Mouse (Mus musculus): Measurements from ENCODE around the gene Crybb2.
"Not testable (repeated sequence)": the region's sequence is repeated elsewhere in the genome, so short reads cannot be mapped to it uniquely, and the experiment has no call there.

Gene Crybb2

DNA sequence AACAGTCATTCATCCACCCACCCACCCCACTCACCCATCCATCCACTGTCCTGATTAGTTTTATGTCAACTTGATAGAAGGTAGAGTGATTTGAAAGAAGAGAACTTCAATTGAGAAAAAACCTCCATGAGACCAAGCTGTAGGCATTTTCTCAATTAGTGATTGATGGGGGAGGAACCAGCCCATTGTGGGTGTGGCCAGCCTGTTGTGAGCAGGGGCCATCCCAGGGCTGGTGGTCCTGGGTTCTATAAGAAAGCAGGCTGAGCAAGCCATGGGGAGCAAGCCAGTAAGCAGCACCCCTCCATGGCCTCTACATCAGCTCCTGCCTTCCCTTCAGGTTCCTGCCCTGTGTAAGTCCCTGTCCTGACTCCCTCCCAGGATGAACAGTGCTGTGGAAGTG, at the start of gene Crybb2:
Gene Crybb2, minus strand, starts transcription at position 101 of the 400 bp plus-strand sequence.
- DNase-seq, result no peak

DNA sequence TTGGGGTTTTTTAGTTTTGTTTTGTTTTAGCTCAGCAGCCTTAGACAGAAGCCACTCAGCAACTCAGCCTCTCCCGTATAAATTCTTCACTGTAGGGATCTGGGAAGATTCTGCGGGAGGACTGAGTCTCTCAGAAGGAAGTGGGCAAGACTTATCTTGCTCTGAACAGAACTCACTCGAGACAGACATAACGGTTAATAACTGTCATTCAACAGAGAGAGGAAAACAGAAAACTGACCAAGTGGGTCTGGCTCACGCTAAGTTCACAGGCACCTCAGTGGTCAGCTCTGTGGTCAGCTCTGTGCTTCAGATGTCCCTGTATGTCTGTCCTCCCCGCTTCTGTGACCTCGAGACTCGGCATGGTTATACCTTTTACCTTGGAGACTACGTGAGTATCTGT, 49.4 kb upstream of the Crybb2 start:
- DNase-seq, result no peak

DNA sequence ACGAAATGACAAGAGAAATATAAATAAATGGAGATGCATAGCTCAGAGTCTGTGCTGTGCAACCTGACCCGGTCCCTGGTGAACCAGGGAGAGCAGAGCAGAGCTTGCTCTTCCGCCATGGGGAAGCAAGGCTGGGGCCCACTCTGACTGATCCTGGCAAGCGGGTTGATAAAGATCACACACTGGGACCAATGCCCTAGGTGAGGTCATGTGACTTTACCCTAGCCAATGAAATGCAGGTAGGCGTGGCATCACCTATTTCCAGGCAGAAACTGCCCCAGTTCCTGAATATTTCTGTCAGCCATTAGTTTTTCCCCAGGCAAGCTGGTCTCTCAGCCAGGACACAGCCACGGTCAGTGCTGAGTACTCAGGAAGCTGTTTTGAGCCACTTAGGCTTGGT, 48.8 kb upstream of the Crybb2 start:
- DNase-seq, result no peak

DNA sequence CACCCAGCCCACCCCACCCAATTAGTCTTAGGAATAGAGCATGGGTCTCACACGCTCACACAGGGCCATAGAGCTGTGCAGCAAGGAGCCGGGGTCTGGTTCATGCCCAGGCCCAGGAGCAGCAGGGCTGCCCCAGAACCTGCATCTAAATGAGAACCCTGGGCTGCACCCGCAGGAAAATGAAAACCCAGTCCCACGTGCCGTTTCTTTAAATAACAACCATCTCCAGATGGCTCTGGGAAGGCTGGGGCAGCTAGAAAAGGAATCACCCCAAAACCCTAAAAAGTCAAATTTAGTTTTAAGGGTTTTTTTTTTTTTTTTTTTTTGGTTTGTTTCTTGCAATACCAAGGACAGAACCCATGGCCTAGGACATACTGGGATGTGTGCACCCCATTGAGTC, 47.4 kb upstream of the Crybb2 start:
- DNase-seq, result no peak

DNA sequence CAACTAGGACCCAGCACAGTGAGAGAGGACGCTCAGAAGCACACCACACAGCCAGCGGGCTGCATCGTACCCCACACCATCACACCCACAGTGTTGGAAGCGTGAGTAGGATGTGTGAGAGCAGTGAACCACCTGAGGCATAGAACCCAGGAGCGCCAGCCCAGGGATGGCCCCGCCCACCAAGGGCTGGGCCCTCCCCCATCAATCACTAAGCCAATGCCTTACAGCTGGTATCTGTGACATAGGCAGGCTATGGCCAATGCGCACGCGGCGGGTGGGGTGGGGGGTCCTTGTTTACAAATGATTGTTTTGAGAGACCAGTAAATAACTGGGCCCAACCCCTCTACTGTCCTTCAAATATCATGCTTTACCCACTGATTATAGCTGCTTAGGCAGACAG, 46.0 kb upstream of the Crybb2 start:
- no peak for DNase-seq

DNA sequence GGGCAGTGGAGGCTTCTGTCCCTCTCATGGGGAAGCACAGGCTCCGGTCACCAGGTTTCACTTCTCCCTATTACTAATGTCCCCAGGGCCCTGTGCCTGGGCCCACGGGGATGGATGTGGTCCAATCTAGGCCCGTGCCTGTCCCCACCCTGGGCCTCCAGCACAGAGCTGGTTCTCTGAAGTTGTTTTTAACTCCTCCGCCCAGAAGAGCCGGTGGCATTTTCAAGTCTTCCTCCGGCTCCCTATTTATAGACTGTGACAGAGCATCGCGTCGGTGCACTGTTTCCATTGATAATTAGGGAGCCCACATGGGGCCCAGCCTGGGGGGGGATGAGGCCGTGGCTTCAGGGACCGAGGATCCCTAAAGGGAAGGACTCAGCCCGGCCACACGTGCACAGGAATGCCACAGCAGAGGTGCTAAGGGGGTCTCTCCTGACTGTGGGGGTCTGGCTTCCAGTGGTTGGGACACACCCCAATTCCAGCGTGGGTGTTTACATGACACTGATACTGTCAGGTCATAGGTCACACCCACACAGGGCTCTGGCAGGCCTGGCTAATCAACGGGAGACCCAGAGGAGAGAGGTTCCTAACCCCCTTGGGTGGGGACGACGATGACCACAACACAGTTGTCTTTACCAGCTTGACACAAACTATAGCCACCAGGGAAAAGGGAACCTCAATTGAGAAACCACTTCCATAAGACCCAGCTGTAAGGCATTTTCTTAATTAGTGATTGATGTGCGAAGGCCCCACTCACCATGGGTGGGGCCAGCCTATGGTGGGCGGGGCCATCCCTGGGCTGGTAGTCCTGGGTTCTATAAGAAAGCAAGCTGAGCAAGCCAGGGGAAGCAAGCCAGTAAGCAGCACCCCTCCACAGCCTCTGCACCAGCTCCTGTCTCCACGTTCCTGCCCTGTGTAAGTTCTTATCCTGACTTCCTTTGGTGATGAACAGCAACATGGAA, 44.6 kb upstream of the Crybb2 start:
- DNase-seq, result no peak

DNA sequence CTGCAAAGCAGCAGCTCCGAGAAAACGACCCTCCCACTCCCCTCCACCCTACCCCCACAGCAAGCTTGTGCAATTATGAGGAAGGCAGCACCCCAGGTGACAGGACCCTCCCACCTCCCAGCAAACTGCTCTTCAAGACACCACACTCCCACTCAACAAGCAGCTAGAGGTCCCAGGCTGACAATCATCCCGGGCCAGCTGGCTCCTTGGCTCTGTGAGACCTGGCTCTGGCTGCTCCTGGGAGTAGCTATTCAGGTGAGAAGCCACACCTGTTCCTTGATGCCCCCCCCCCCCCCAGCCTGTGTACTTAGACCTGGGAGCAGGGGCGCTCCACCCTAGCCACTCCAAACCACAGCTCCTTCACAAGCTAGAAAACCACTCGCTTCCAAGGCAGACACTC, 43.2 kb upstream of the Crybb2 start:
- DNase-seq, result no peak

DNA sequence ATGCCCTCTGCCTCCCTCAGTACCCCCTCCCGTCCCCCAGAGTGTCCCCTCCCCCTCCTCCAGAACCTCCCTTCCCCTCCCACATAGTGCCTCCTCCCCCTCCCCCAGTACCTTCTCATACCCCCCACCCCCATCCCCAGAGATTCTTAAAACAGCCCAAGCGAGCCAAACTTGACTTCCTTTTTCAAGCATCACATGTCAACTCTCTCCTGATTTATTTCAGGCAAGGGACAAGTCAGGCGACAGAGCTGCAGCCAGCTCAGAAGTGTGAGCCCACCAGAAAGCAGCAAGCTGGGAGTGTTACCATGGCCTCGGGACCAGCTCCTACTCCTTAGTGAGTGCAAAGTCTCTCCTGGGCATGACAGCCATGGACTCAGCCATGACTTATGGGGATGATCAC, 41.4 kb upstream of the Crybb2 start:
- no peak for DNase-seq

DNA sequence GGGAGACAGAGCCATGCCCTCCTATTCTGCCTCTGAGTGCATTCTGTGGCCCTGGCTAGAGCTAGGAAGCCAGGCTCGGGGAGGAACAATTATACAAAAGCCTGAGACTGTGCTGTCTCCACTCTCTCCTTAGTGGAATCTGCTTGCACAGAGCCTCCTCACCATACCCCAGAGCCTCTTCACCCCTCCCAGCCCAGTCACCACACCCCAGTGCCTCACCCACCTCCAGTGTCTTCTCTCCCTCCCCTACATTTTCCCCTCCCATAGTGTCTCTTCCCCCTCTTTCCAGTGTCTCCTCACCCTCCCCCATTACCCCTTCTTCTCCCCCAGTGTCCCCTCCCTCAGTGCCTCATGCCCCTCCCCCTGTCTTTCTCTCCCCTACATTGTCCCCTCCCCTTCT, 41.0 kb upstream of the Crybb2 start:
- no peak for DNase-seq

DNA sequence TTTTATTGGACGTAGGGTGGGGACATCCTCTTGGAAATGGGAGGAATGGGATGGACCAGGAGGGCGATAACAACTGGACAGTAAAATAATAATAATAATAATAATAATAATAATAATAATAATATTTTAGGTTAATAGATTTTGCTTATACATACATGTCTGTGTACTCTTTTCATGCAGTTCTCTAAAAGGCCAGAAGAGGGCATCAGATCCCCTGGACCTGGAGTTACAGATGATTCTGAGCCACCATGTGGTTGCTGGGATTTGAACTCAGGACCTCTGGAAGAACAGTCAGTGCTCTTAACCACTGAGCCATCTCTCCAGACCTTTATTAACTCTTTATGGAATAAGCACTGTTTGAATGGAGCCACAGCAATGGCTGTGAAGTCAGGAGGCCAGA, 39.7 kb upstream of the Crybb2 start:
- DNase-seq, result not testable (repeated sequence)

DNA sequence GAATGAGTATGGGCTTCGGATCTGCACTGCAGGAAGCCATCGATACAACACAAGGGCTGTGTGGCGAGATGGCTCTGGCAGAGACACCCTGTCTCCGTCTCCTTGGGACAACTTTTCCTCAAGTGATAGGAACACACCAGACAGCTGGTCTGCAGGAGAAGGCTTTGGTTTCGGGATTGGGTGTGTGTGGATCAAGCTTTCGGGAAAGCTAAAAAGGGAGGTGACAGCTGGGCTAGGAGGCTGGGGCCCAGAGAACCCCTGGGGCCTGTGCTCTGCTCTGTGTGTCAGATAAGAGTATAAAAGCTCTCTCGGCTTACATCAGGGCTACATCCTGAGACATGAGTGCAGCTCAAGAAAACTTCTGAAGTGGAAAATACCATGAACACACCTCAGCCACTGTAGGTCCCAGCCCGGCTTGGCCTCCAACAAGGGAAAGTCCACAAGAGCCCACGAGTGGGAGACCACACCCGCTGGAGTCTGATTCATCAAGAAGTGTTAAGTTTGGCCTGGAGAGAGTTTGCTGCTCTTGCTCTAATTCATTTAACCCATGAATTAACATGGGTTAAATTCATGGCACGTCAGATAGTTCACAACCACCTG, 38.3 kb upstream of the Crybb2 start:
- no peak for DNase-seq

DNA sequence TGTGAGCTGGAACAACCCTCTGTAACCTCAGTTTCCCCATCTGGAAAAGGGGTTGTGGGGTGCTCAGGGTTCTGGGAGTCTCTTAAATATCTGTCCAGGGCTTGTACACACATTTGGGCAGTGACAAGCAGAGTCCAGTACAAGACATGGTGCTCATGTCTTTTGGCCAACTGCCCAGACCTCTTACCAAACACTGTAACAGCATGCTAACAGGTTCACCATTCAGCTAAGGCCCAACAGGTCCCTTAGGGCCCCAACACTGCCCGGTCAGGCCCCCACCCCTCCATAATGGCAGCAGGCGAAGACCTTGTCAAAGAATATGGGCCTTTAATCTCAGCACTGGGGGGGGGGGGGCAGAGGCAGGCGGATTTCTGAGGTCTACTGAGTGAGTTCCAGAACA, 37.8 kb upstream of the Crybb2 start:
- DNase-seq, result no peak

DNA sequence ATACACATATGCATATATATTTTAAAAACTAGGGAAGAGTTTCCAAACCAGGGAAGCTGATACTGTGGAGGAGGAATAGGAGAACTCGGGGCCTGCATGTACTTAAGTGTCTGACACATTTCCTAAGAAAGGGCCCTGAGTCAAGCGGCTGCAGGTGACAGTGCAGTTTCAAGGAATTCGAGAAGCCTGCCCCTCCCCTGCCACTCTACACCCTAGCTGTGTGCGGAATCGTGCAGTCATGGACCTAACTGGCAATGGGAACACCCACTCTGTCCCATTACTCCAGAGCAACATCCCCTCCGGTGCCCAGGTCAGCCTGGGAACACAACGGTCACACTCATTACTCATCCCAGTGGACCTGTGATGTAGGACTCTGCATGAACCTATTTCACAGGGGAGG, 36.7 kb upstream of the Crybb2 start:
- no peak for DNase-seq

DNA sequence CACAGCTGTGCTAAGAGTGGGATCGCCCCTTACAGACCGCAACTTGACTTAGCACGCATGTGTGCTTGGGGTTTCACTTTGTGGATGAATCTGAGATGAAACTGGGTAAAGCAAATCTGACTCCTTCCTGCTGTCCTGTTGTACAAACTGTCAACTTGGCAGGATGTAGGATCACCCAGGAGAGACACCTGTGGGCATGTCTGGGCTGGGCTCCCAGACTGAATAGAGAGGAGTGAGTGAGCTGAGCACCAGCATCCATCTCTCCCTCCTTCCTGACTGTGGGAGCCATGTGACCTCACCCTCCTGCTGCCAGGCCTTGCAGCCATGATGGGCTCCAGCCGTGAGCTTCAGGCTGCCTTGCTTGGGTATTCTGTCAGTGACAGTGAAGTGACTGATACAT, 35.6 kb upstream of the Crybb2 start:
- DNase-seq, result no peak

DNA sequence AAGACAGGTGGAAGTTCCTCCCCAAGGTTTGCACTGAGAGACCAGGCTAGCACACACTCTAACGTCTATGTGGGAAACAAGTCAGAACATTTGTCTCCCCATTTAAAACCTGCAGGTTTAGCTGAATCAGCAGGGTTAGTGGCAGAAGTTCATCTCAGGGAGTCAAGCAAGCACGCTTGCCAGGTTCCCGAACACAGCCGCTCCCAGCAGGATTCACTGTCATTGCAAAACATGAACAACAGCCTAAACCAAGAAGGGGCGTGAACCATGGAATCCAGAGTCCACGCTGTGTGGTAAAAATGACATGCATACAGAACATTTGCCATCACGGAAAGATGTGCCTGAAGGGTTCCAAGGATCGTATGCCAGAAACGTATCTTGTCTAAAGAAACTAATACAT, 35.1 kb upstream of the Crybb2 start:
- no peak for DNase-seq

DNA sequence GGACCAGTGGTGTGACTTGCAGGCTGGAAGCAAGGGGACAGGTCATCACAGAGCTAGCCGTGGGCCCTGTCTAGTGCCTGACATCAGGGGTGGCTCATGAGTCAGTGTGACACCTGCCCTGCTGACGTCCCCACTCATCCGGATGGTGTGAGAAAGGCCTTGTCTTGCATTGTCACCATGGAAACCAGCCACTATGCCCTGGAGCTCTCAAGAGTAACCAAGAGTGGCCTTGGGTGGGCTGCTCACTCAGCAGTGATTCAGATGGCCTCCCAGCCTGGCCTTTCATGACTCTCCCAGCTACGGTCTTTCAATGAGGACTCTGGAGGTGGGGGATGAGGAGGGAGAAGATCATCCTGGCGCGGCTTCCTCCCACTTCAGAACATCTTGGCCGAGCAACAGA, 32.5 kb upstream of the Crybb2 start:
- DNase-seq, result no peak

DNA sequence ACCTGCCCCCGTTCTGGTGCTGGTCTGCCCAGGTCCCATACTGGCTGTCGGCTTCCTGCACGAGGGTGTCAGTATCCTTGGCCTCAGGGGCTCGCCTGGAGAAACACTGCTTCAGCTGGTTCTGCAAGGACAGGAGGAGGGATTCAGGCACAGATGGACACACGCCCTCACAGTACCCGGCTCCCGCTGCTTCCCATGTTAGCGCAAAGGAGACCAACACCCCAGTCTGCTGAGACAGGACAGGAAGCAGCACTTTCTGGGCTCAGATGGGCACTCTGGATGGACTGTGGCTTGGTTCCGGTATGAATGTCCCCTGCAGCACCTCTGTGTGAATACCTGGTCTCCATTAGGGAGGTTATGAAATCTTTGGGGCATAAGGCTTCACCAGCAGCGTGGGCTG, 31.5 kb upstream of the Crybb2 start:
- DNase-seq, result no peak

DNA sequence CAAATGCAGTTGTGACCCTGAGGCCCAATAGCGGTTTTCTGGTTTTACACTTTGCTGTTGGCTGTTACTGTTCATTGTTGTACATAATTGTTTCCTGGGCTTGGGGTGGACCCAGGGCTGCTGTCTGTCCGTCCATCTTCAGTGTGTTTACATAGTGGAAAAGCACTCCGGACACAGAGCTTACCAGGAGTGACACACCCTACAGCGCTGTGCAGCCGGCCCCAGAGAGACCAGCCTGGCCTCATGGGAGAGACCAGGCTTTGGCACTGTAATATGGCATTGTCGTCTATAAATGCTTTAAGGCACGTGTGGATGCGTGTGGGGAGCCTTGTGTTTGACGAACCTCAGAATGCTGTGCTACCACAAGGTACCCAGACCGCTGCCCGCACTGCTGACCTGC, 30.5 kb upstream of the Crybb2 start:
- DNase-seq, result no peak

DNA sequence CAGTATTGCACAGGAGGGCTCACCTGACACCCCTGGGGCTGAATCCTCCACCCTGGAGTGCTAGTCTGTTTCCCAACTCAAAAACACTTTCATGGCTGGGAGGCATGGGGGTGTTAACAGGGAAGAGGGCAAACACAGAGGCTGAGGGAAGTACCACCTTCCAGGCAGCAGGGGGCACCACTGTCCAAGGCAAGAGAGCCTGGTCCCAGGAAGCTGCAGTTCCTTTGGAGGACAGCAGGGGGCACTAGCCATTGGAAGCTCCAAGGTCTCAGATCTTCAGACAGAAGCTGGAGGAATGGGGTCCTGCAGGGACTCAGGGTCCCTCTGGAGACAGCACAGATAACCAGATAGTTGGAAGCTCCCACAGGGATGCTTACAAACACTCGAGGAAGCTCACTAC, 29.6 kb upstream of the Crybb2 start:
- DNase-seq, result peak; percentile 85 to 91

DNA sequence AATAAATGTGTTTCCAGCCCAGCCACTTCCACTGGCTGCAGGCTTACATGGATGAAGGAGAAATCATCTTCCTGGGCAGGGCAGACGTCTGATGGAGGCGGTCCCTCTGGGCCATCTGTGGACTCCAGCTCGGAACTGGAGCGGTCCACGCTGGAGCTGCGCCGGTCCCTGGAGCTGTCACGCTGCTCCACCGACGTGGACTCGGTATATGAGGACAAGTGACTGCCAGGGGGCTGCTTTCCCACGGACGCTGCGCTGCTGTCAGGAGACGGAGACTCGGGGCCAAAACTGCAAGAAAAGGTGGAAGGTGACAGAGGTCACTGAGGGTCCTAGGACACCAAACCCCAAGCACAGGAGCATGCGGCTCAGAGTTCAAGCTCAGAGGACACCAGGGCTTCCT, 27.6 kb upstream of the Crybb2 start:
- no peak for DNase-seq

DNA sequence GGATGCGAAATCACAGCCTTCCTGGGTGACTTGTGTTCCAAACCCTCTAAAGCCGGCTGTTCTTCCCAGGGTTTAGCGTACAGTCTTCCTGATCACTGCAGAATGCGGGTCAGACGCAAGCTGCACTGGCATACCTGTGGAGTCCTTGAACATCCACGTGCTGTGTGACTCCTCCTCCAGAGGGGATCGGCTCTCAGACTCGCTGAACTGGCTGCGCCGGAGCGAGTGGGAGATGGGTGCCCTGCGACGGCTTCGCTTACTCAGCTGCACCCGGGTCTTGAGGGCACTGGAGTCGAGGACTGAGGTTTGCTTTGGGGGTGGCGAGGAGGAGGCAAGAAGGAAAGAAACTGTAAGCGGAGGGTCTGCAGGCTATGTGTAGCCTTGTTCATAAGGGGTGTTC, 25.5 kb upstream of the Crybb2 start:
- no peak for DNase-seq

DNA sequence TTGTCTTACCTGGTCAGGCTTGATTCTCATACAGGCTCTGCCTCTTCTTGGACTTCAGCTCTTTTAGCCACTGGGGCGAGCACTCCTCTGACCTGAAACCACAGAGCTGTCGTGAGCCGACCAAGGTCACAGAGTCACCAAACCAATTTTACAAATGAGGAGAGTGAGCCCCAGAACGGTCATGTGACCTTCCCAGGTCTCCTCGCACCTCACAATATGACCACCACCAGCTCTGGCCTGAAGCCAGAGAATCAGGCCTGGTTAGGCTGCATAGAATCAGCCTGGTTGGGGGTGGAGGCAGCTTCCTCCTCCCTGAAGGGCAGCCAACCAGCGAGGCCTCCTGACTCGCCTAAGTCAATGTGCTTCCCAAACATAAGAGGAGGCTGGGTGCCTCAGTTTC, 22.5 kb upstream of the Crybb2 start:
- no peak for DNase-seq

DNA sequence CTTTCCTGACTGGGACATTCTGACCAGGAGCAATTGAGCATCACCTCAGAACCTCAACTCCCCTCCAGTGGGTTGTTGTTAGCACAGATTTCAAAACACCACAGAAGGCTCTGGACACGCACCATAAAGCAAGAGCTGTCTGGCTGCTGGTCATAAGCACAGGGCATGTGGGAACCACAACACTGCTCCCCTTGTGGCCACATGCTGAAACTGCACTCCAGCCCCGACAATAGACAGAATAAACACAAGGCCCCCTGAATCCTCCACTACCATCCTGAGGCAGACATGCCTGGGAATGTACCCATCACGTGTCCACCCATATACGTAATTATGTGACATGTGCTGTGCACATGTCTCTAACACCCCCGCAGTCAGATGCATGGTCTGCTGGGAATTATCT, 21.2 kb upstream of the Crybb2 start:
- DNase-seq, result peak; percentile 51 to 54

DNA sequence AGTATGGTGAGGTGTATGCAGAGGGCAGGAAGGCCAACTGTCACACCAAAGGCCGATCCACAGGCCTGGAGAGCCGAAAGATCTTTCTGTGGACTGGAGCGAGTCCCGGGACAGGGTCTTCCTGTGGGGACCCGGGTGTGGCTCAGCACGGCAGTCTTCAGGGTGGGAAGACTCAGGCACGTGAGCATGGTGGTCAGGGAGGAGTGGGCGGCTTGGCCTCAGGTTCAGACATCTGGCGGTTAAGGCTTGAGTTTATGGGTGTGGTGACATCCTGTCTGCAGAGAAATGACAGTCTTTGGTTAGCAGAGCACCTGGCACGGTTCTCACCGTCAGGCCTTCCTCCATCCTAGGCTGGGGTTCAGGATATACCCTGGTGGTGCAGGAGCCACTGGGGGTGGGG, 20.8 kb upstream of the Crybb2 start:
- no peak for DNase-seq
